In genomic region chr3:84059676-84060075, GRCm38 (mm10) we compare ENCODE assay signal across 14 mouse cellular contexts. TPM values are rescaled to one million over a fixed set of nuclear protein-coding genes. Genes with fewer than 3 reads are reported as not detected.
DNase-seq lines count a peak whose midpoint lies in the region; ATAC-seq and TF ChIP-seq lines count a peak whose summit lies in the region.
"Had no signal": no experiment of that assay in that cellular context is flagged by ENCODE, and none has a peak within 500 bp of the region (broad histone marks: within the 10 kb centered on the region; RNA-seq: fewer than 3 reads in every experiment).

No protein-coding gene starts in this region.

- 0 out of 2 replicates have a peak, but pooled peaks cover 2% of the 10 kb centered on the region for H3K9me3 ChIP-seq in forebrain, embryonic 14.5 days (replicated peaks; ENCODE audit: control insufficient read depth, low read length)
- H3K9me3 ChIP-seq in forebrain, embryonic 10.5 days = peaks cover 24% of the 10 kb centered on the region; the same call in 1 of the 2 replicates
- peaks cover 12% of the 10 kb centered on the region; the same call in 1 of the 2 replicates for H3K9me3 ChIP-seq in embryonic facial prominence, embryonic 10.5 days
- no peaks in the 10 kb centered on the region for H3K9me3 ChIP-seq in limb, embryonic 15.5 days

- H3K4me3 ChIP-seq in forebrain, embryonic 14.5 days (ENCODE audit: low read depth, low read length) = no peak overlapping the region
- no peak overlapping the region for H3K4me3 ChIP-seq in forebrain, embryonic 10.5 days
- no peak overlapping the region for H3K4me3 ChIP-seq in liver, adult 2 months (ENCODE audit: insufficient read depth, low read depth, low read length)
- H3K4me3 ChIP-seq in embryonic facial prominence, embryonic 10.5 days = no peak overlapping the region
- no peak overlapping the region for H3K4me3 ChIP-seq in limb, embryonic 15.5 days

- peaks cover 3% of the 10 kb centered on the region for H3K4me1 ChIP-seq in forebrain, embryonic 14.5 days (ENCODE audit: control insufficient read depth, insufficient read depth, low read length)
- peaks cover 10% of the 10 kb centered on the region; the same call in 1 of the 2 replicates for H3K4me1 ChIP-seq in forebrain, embryonic 10.5 days
- peaks cover 15% of the 10 kb centered on the region for H3K4me1 ChIP-seq in liver, adult 2 months (ENCODE audit: control insufficient read depth, insufficient read depth, low read length)
- peaks cover 24% of the 10 kb centered on the region for H3K4me1 ChIP-seq in embryonic facial prominence, embryonic 10.5 days
- H3K4me1 ChIP-seq in limb, embryonic 15.5 days = peaks cover 16% of the 10 kb centered on the region

- H3K79me2 ChIP-seq in liver, adult 2 months (ENCODE audit: control insufficient read depth, insufficient read depth, low read length) = no peaks in the 10 kb centered on the region

- WGBS in forebrain, embryonic 14.5 days = 53% methylated on average over 4 of the region's 4 CpGs
- WGBS in forebrain, embryonic 10.5 days = 71% methylated on average over 4 of the region's 4 CpGs
- 20% methylated on average over 4 of the region's 4 CpGs for WGBS in liver, adult 2 months
- 40% methylated on average over 4 of the region's 4 CpGs for WGBS in embryonic facial prominence, embryonic 10.5 days
- 9% methylated on average over 4 of the region's 4 CpGs for WGBS in limb, embryonic 15.5 days

- TF ChIP-seq CTCF in liver, adult 2 months (IDR thresholded peaks at IDR 0.05; ENCODE audit: low read depth, low read length) = no peak

- H3K27me3 ChIP-seq in forebrain, embryonic 14.5 days (replicated peaks; ENCODE audit: control insufficient read depth, insufficient read depth, low read length) = no peaks in the 10 kb centered on the region
- no peaks in the 10 kb centered on the region for H3K27me3 ChIP-seq in forebrain, embryonic 10.5 days (ENCODE audit: poor library complexity, severe bottlenecking)
- no peaks in the 10 kb centered on the region for H3K27me3 ChIP-seq in liver, adult 2 months (ENCODE audit: control insufficient read depth, insufficient read depth, low read length)
- H3K27me3 ChIP-seq in embryonic facial prominence, embryonic 10.5 days (replicated peaks; ENCODE audit: low read depth, poor library complexity, severe bottlenecking) = no peaks in the 10 kb centered on the region
- H3K27me3 ChIP-seq in limb, embryonic 15.5 days = no peaks in the 10 kb centered on the region
- H3K27me3 ChIP-seq: Patski had no signal

- H3K27ac ChIP-seq in forebrain, embryonic 14.5 days (ENCODE audit: low read depth, low read length) = no peak overlapping the region; the same call in 1 of the 2 replicates
- H3K27ac ChIP-seq in forebrain, embryonic 10.5 days = no peak overlapping the region
- peak overlapping the region; percentile 39 for H3K27ac ChIP-seq in liver, adult 2 months (replicated peaks; ENCODE audit: insufficient read depth, low read depth, low read length)
- H3K27ac ChIP-seq in embryonic facial prominence, embryonic 10.5 days (replicated peaks) = peak overlapping the region; percentile 80
- peak overlapping the region; percentile 77 for H3K27ac ChIP-seq in limb, embryonic 15.5 days

- no peaks in the 10 kb centered on the region for H3K36me3 ChIP-seq in forebrain, embryonic 14.5 days (ENCODE audit: control insufficient read depth, insufficient read depth, low read length)
- H3K36me3 ChIP-seq in forebrain, embryonic 10.5 days (replicated peaks) = no peaks in the 10 kb centered on the region
- H3K36me3 ChIP-seq in liver, adult 2 months (ENCODE audit: control insufficient read depth, insufficient read depth, low read length) = no peaks in the 10 kb centered on the region
- no peaks in the 10 kb centered on the region for H3K36me3 ChIP-seq in embryonic facial prominence, embryonic 10.5 days (replicated peaks)
- H3K36me3 ChIP-seq in limb, embryonic 15.5 days = no peaks in the 10 kb centered on the region

- no peak overlapping the region for H3K4me2 ChIP-seq in forebrain, embryonic 14.5 days (ENCODE audit: low read length)
- peak overlapping the region; percentile 8; the same call in 1 of the 2 replicates for H3K4me2 ChIP-seq in limb, embryonic 15.5 days
- H3K4me2 ChIP-seq: heart, embryonic 11.5 days had no signal

- peak; percentile 71 for DNase-seq in forebrain, embryonic 14.5 days (ENCODE audit: low spot score)
- DNase-seq in forebrain, embryonic 10.5 days (ENCODE audit: extremely low spot score, low spot score) = no peak
- DNase-seq in liver, adult 2 months (ENCODE audit: extremely low read depth, low read depth, low spot score) = peak; percentile 83
- no peak for DNase-seq in liver
- DNase-seq in embryonic facial prominence, embryonic 10.5 days (ENCODE audit: low spot score) = peak; percentile 39
- DNase-seq in thymus, postnatal 14 days = no peak
- DNase-seq in kidney, postnatal 14 days = no peak
- DNase-seq: adrenal gland, postnatal 25 days; B cell, adult 2 months; cerebellum, adult 9-10 months; kidney, adult 2 months had no signal

- no peak for TF ChIP-seq POLR2A in liver, adult 2 months (IDR thresholded peaks at IDR 0.05; ENCODE audit: extremely low read depth, insufficient read depth, low read length)

- ATAC-seq in forebrain, embryonic 14.5 days = peak; percentile 58; the same call in 1 of the 2 replicates
- ATAC-seq in limb, embryonic 15.5 days (ENCODE audit: insufficient number of reproducible peaks, low FRiP score, low TSS enrichment, low read depth) = no peak
- ATAC-seq: Patski had no signal

- no peak overlapping the region for H3K9ac ChIP-seq in forebrain, embryonic 14.5 days (ENCODE audit: low read length)
- no peak overlapping the region for H3K9ac ChIP-seq in liver, adult 2 months (ENCODE audit: low read depth, low read length)
- no peak overlapping the region for H3K9ac ChIP-seq in limb, embryonic 15.5 days

RNA-seq across cellular contexts. Expression of gene Tmem131l, which starts 19.7 kb away (rescaled TPM):
- polyA plus RNA-seq in forebrain, embryonic 14.5 days (2014; fragmentation: Nextera tagmentation; extraction: Ambion mirVana) = 123 and 131 TPM in 2 replicates
- polyA plus RNA-seq in forebrain, embryonic 10.5 days (2016; fragmentation: Nextera tagmentation; extraction: Ambion mirVana) = 64.6 and 74.8 TPM in 2 replicates
- total RNA-seq in liver, adult 2 months (2014; rRNA removed) = 21.1 and 24.9 TPM in 2 replicates
- polyA plus RNA-seq in liver, adult 2 months (2012; rRNA removed) = 10.7 and 15.3 TPM in 2 replicates
- 82.6 and 84.7 TPM in 2 replicates for polyA plus RNA-seq in embryonic facial prominence, embryonic 10.5 days (2016; fragmentation: Nextera tagmentation; extraction: Ambion mirVana)
- polyA plus RNA-seq in limb, embryonic 15.5 days (2015; fragmentation: Nextera tagmentation; extraction: Ambion mirVana) = 47.9 and 51.4 TPM in 2 replicates

Comparison
In these comparisons a context has a peak if more than half of its experiments do, and no peak if none do; other contexts are left out.
1. DNase-seq: peak in forebrain, embryonic 14.5 days (single experiment), liver, adult 2 months (single experiment) and embryonic facial prominence, embryonic 10.5 days (single experiment); none in forebrain, embryonic 10.5 days (single experiment), liver (single experiment), thymus, postnatal 14 days (single experiment) and kidney, postnatal 14 days (single experiment).
2. H3K27ac ChIP-seq: peak in liver, adult 2 months (single experiment), embryonic facial prominence, embryonic 10.5 days (single experiment) and limb, embryonic 15.5 days (single experiment); none in forebrain, embryonic 14.5 days (single experiment) and forebrain, embryonic 10.5 days (single experiment).